Mouse (Mus musculus) yolk sac, embryonic 10.5 days (tissue): ENCODE measurements around the gene Lig3.

Source experiments
- DNase-seq: peaks from one replicate; pipeline ENCODE4 v3.0.0-alpha.2; 2017; ENCODE audit warnings: low spot score

Gene Lig3

DNA sequence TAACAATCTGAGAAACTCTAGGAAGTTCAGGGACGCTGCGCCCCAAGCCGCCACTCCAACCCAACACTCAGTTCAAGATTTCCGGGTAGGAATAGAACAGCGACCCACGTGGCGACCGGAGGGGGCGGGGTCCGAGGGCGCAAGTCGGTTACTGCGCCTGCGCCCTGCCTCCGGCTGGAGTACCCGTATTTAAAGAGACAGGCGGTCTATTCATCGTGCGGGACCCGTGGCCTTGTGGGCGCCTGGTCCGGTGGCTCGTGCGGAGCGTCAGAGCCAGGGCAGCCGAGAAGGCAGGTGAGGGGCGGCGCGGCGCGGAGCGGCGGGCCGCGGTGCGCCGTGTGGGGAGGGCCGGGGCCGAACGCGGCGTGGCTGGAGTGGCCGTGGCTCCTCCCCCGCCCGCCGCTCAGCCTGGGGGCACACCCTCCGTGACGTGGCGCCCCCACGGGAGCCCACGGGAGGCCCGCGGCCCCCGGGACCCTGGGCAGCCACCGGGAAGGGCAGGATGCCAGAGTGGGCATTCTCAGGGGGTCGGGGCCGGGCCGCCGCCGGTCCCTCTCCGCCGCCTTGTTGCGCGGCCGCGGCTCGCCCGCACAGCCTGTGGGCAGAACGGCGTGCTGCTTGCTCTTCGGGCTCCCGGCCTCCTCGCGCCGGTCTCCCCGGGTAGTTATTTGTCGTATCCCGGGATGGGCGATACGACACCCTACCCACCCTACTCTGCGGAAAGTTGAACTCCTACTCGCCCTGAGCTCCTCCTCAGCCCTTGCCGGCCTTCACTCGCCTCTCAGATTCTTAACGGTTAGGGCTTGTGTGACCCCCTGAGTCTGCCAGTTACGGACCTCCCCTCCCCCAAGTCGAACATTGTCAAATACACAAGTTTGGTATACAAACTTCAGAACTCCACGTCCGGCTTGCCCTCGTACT lies at the start of gene Lig3:
TSS of gene Lig3 (plus strand) at position 126 of the 921 bp plus-strand sequence.
- DNase-seq = peak; percentile 92

- no peak for DNase-seq
Observed at GRCm38 (mm10) chr11:82734227-82734626, 46.7 kb upstream of the Lig3 start.

DNA sequence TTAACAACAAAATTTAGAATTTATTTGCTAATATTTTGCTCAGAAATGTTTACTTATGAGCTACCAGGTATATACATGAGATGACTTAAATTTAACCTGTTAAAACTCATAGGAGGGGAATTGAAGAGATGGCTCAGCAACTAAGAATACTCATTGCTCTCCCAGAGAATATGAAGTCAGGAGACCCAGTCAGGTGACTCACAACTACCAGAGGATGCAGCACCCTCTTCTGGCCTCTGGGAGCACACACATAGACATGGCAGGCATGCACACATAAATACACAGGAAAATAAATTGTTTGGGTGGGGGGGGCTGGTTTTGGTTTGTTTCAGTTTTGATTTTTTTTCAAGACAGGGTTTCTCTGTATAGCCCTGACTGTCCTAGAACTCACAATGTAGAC lies 41.9 kb upstream of the Lig3 start:
- no peak for DNase-seq

- DNase-seq = no peak
Observed at GRCm38 (mm10) chr11:82746138-82746537, 34.8 kb upstream of the Lig3 start.

DNA sequence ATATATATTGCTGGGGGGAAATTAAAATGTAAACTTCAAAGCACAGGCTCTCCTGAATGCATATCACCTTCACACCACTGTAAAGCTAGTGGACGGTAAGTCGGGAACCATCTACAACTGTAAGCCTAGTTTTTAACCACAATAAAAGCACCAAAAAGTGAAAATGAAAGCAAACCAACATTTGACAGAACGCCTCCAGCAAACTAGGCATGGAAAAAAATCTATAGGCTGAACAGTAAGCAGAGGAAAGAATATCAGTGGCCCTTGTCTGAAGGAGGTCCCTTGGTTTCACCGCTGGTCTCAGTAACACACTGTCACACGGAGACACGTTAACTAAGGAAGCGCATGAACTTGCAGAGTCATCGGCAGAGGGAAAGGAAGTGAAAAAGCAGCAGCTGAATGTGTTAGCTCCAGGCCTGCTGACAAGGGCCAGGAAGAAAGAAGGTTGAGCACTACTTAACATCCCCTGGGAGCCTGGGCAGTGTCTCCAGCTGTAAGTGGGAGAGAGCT lies 34.0 kb upstream of the Lig3 start:
- DNase-seq = no peak

DNA sequence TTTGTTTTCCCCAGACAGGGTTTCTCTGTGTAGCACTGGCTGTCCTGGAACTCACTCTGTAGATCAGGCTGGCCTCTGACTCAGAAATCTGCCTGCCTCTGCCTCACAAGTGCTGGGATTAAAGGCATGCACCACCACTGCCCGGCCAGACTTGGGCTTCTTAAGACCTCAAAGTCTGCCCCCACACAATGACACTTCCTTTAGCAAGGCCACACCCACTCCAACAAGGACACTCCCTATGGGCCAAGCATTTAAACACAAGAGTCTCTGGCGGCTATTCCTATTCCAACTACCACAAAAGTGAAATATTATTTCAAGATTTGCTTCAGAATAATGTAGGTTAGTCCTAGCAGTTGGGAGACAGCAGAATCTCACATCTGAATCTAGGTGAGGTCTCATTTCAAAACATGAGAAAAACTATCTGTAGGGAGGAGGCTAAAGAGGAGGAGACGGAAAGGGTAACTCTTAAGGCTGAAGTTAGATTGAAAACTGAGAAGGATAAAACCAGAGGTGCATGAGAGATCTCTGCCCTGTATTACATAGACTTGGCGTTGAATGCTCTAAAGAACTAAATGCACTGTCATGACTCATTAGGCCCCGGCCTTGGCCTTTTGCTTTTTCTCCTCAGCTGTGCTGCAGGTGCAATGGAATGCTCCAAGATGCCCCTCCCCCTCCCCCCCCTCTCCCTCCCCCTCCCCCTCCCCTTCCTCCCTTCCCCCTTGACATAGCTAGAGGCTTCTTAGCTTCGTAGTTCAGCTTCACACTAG lies 28.4 kb upstream of the Lig3 start:
- no peak for DNase-seq

DNA sequence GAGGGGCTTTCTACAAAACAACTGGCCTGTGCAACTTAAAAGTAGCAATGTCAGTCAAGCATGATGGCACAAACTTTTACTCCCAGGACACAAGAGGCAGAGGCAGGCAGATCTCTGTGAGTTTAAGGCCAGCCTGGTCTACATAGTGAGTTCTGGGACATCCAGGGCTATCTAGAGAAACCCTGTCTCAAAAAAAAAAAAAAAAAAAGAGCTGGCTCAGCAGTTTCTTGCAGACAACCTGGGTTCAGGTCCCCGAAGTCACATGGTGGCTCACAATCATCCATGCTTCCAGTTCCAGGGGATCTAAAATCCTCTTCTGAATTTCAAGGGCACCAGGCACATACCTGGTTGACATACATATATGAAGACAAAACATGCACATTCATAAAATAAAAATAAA lies 25.0 kb upstream of the Lig3 start:
- no peak for DNase-seq

DNA sequence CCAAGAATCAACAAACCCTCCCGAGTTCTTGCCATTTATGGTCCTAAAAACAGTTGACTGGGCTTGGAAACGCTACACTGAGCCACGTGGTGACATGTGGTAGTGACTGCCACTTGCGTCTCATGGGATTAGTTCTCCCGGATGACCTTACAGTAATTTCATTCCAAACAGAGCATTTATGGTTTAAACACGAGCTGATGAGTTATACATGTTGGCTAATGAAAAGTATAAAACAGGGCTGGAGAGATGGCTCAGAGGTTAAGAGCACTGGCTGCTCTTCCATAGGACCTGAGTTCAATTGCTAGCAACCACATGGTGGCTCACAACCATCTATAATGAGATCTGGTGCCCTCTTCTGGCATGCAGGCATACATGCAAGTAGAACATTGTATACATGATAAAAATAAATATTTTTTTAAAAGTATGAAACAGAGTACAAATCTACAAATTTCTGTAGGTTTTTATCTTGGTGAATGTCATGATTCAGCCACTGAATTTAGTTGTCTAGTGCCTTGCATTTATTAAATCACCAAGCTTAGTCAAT lies 18.6 kb upstream of the Lig3 start:
- no peak for DNase-seq

DNA sequence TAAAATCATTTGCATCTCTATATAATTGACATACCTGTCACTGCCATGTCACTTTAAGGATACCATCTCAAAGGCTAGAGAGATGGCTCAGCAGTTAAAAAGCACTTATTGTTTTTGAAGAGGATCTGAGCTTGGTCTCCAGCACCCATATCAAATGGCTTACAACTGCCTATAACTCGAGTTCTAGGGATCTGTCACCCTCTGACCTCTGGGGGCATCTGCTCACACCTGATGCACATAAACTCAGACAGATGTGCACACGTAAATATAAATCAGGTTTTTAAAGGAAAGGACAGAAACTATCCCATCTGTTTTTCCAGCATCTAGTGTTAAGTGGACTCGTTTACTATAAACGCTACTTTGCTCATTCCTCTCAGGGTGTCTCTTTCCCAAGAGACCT lies 17.6 kb upstream of the Lig3 start:
- no peak for DNase-seq

DNA sequence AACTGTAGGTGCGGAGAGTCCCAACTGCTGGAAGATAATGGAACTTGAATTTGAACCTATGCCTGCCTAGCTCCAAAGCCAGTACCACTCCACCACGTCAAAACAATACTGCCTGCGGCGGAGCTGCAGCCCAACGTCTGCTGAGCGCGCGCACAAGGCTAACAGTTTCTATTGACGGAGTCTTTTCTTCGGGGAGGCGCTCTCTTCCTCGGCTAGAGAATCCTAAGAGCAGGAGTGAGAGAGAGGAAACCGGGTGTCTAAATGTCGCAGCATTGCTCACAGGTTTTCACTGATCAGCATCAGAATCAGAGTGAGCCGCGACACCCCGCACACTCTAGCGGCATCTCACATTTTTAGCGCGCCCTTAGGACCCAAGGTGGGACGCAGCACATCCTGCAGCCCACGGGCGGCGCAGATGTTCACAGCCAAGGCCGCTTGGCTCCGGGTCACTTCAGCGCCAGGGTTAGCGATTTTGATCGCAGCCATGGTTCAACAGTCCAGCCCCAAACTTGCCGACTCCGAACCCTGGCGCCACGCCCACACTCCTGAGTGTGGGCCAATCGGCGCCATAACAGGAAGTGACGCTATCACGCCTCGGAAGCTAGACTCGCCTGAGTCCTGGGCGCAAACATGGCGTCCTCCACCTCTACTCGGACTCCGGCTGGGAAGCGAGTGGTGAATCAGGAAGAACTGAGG lies 17.0 kb upstream of the Lig3 start, which contains the start of the genes Cct6b and Zfp830:
TSS of gene Cct6b (minus strand) at position 580 of the 696 bp plus-strand sequence.
TSS of gene Zfp830 (plus strand) at position 604 of the 696 bp plus-strand sequence.
- peak; percentile 92 for DNase-seq

DNA sequence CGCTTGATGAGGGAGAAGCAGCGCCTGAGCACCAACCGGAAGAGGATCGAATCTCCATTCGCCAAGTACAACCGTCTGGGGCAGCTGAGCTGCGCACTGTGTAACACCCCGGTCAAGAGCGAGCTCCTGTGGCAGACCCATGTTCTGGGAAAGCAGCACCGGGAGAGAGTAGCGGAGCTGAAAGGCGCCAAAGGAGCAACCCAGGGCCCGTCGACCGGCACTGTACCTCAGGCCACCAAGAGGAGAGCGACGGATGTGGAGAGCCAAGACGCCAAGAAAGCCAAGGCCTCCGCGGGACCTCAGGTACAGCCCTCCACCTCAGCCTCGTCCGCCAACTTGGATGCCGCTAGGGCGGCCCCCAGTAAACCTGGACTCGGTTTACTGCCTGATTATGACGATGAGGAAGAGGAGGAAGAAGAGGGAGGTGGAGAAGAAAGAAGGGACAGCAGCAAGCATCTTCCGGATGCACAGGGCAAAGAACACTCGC lies 16.4 kb upstream of the Lig3 start:
- DNase-seq = peak; percentile 9

- no peak for DNase-seq
Observed at GRCm38 (mm10) chr11:82780134-82780533, 774 bp upstream of the Lig3 start.

- DNase-seq = no peak
Observed at GRCm38 (mm10) chr11:82782197-82782596, 1.3 kb downstream of the Lig3 start.

DNA sequence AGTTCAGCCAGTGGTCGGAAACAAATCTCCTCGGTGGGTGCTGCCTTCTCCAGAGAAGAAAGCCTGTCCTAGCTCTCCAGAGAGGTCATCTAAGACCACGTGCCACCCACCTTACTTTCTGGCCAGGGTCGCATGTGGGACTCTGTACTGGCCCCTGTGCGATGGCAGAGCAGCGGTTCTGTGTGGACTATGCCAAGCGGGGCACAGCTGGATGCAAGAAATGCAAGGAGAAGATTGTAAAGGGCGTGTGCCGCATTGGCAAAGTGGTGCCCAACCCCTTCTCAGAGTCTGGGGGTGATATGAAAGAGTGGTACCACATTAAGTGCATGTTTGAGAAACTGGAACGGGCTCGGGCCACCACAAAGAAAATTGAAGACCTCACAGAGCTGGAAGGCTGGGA lies 2.5 kb downstream of the Lig3 start:
- DNase-seq = no peak

DNA sequence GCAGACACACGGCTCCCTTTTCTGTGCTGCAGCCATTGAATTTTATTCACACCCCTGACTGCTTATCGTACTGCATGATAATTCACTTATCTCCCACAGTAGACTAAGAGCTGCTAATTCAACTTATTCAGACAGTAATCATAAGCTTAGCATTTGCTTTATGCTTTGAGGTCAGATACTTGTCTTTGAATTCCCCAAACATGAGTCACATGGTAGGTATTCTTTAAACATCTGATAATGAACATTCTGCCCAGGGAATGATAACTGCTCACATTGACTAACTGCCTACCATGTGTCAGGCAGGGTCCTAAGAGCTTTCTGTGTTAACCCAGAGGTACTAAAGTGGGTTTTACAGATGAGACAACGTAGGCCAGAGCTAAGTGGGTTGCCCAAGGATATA lies 25.7 kb downstream of the Lig3 start:
- DNase-seq = no peak

DNA sequence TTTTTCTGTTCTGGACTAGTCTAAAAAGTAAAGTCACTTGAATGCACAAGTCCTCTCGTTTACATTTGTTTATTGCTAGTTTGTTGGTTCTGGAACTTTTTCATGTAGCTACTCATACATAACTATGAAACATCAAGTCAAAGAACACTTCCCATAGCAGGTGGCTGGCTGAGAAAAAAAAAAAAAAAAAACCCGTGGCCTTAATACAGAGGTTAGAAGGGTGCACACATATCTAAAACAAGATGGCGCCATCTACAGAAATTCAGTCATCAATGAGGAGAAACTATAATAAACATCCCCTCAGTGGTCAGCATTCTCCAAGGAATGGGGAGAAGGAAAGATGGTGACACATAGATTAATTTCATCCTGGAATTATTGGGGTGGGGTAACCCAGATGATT lies 26.5 kb downstream of the Lig3 start:
- DNase-seq = no peak

GRCm38 (mm10) chr11:82808485-82808884 lies 27.6 kb downstream of the Lig3 start:
- DNase-seq = no peak

DNA sequence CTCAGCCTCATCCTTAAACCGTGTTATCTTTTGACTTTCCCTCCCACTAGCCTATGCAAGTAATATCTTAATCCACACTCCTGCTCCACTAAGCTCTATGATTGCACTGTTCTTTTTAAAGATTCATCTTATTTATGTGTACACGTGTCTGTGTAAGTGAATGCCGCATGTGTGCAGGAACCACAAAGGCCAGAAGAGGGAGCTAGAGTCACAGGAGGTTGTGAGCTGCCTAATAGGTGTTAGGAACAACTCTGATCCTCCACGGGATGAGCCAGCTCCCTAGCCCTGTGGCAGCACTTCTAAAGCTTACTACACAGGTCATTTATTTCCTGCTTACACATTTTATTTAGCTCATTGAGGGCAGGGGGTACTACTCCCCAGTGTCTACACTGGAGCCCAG lies 38.4 kb downstream of the Lig3 start:
- DNase-seq = peak; percentile 67

GRCm38 (mm10) chr11:82820788-82821456 lies 40.0 kb downstream of the Lig3 start:
- DNase-seq = peak; percentile 68

- no peak for DNase-seq
Observed at GRCm38 (mm10) chr11:82826818-82827217, 45.9 kb downstream of the Lig3 start.
